ENCODE assay signal across 31 mouse cellular contexts in the genomic region with DNA sequence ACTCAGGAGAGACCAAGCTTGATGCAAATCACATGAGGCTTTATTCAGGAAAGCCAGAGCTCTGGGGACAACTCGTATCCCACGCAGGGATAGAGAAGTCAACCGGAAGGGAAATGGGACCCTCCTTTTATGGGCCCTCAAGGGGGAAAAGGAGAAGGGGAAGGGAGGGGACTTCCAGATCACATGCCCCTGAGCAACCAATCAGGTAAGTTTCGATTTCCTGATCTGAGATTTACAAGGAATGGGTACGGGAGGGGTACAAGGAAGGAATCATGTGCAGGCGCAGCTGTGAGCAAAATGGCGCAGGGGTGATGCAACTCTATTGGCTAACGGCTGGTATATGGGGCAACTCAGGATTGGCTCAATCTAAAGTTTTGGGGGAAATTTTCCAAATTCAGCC. TPM values are rescaled to one million over a fixed set of nuclear protein-coding genes. Genes with fewer than 3 reads are reported as not detected.
DNase-seq lines count a peak whose midpoint lies in the region; ATAC-seq and TF ChIP-seq lines count a peak whose summit lies in the region.
"Had no signal": no experiment of that assay in that cellular context is flagged by ENCODE, and none has a peak within 500 bp of the region (broad histone marks: within the 10 kb centered on the region; RNA-seq: fewer than 3 reads in every experiment).

No protein-coding gene starts in this region.

- H3K27me3 ChIP-seq in testis, adult 2 months (ENCODE audit: control insufficient read depth, insufficient read depth, low read length) = no peaks in the 10 kb centered on the region
- H3K27me3 ChIP-seq: CH12.LX; embryonic facial prominence, embryonic 12.5 days; embryonic facial prominence, embryonic 15.5 days; heart, embryonic 12.5 days; heart, embryonic 15.5 days; hindbrain, embryonic 13.5 days; intestine, embryonic 15.5 days had no signal

- 0 out of 2 replicates have a peak, but pooled peaks have one; percentile 30 for ATAC-seq in granulocyte monocyte progenitor cell, adult 5-6 weeks (replicated peaks; ENCODE audit: poor library complexity, severe bottlenecking)
- ATAC-seq in monocyte, adult 5-6 weeks (replicated peaks; ENCODE audit: insufficient number of reproducible peaks, low FRiP score, low TSS enrichment, poor library complexity, severe bottlenecking) = no peak
- ATAC-seq: forebrain, embryonic 14.5 days; forebrain, postnatal 0 days; hindbrain, embryonic 16.5 days; intestine, embryonic 15.5 days had no signal

- no peak overlapping the region for H3K27ac ChIP-seq in testis, adult 2 months (ENCODE audit: control insufficient read depth, insufficient read depth, low read depth, low read length)
- peak overlapping the region; percentile 85 for H3K27ac ChIP-seq in ES-E14 (ENCODE audit: insufficient read depth, low read depth, low read length, poor library complexity, severe bottlenecking)
- H3K27ac ChIP-seq: embryonic facial prominence, embryonic 12.5 days; embryonic facial prominence, embryonic 15.5 days; gastrocnemius, adult 2 months; heart, embryonic 15.5 days; hindbrain, embryonic 10.5 days; hindbrain, embryonic 13.5 days; intestine, embryonic 15.5 days had no signal

- no peak for TF ChIP-seq CTCF in testis, adult 2 months (IDR thresholded peaks at IDR 0.05; ENCODE audit: control insufficient read depth, insufficient read depth, insufficient replicate concordance, low read depth, low read length)

- no peak for DNase-seq in testis, postnatal 10 days (ENCODE audit: low spot score)
- no peak for DNase-seq in ES-E14 (ENCODE audit: low read depth, low spot score)
- DNase-seq in lung, postnatal 10 days = no peak
- DNase-seq: adrenal gland, postnatal 14 days; B cell, adult 2 months; cerebellum, adult 11 months; cerebellum, adult 2 months; cerebellum, adult 9-11 months; cerebellum, postnatal 25 days; forebrain, postnatal 0 days; gastrocnemius, adult 2 months; gastrocnemius, postnatal 25 days; heart, postnatal 10 days; heart, postnatal 36 days; kidney, adult 11 months had no signal

- peak overlapping the region; percentile 80 for H3K9ac ChIP-seq in ES-E14 (ENCODE audit: insufficient read depth, low read depth, low read length, poor library complexity, severe bottlenecking)
- H3K9ac ChIP-seq: embryonic facial prominence, embryonic 12.5 days; embryonic facial prominence, embryonic 15.5 days; forebrain, postnatal 0 days; heart, embryonic 12.5 days; heart, embryonic 15.5 days; hindbrain, embryonic 13.5 days; intestine, embryonic 15.5 days had no signal

- no peak for TF ChIP-seq POLR2A in testis, adult 2 months (IDR thresholded peaks at IDR 0.05; ENCODE audit: control insufficient read depth, low read depth, low read length)

- peaks cover 26% of the 10 kb centered on the region for H3K4me1 ChIP-seq in testis, adult 2 months (ENCODE audit: control insufficient read depth, insufficient read depth, low read length)
- peaks cover 5 to 8% of the 10 kb centered on the region in 2 experiments; a peak in 3 of 4 replicates for H3K4me1 ChIP-seq in ES-E14 (ENCODE audit: control insufficient read depth in 2 of 2, insufficient read depth in 2 of 2, low read length in 2 of 2, poor library complexity in 1 of 2)
- H3K4me1 ChIP-seq: embryonic facial prominence, embryonic 12.5 days; embryonic facial prominence, embryonic 15.5 days; hindbrain, embryonic 10.5 days; hindbrain, embryonic 13.5 days; intestine, embryonic 15.5 days had no signal

- H3K36me3 ChIP-seq in testis, adult 2 months (ENCODE audit: control insufficient read depth, insufficient read depth, low read length) = no peaks in the 10 kb centered on the region
- peaks cover 6% of the 10 kb centered on the region; the same call in 1 of the 2 replicates for H3K36me3 ChIP-seq in ES-E14 (ENCODE audit: control insufficient read depth, insufficient read depth, low read length, poor library complexity, severe bottlenecking)
- H3K36me3 ChIP-seq: embryonic facial prominence, embryonic 12.5 days; embryonic facial prominence, embryonic 15.5 days; heart, embryonic 12.5 days; heart, embryonic 15.5 days; hindbrain, embryonic 10.5 days; hindbrain, embryonic 13.5 days; intestine, embryonic 15.5 days had no signal

- no peaks in the 10 kb centered on the region for H3K9me3 ChIP-seq in ES-E14 (ENCODE audit: control insufficient read depth, insufficient read depth, low read depth, low read length)
- H3K9me3 ChIP-seq: embryonic facial prominence, embryonic 15.5 days; intestine, embryonic 15.5 days had no signal

- in situ Hi-C loops in ES-E14 (cut with MboI; ENCODE audit: low sequenced_read_pairs in 2 of 2, unreplicated experiment in 2 of 2) = loop anchor here (10.0 to 25.0 kb wide), 2 partner anchors 186 to 266 kb away; a partner anchor contains a TSS

- H3K4me3 ChIP-seq in testis, adult 2 months (ENCODE audit: control insufficient read depth, low read depth, low read length) = peak overlapping the region; percentile 72
- H3K4me3 ChIP-seq in ES-E14 (ENCODE audit: insufficient read depth in 1 of 2, low read depth in 1 of 2, low read length in 2 of 2, poor library complexity in 1 of 2, severe bottlenecking in 1 of 2) = peak overlapping the region; percentile 69 to 74
- H3K4me3 ChIP-seq: embryonic facial prominence, embryonic 12.5 days; embryonic facial prominence, embryonic 15.5 days; gastrocnemius, adult 2 months; heart, embryonic 12.5 days; heart, embryonic 15.5 days; hindbrain, embryonic 10.5 days; hindbrain, embryonic 13.5 days; intestine, embryonic 15.5 days had no signal

TF ChIP-seq in ES-E14, 5 proteins besides CTCF, POLR2A, EP300 and RAD21:
- no peak for TF ChIP-seq ZC3H11A (IDR thresholded peaks at IDR 0.05; ENCODE audit: borderline replicate concordance, low read depth, low read length)
- TF ChIP-seq CHD2 (IDR thresholded peaks at IDR 0.05; ENCODE audit: low read depth, low read length) = 0 out of 2 replicates have a peak, but pooled peaks have one; percentile 38
- TF ChIP-seq MAFK (IDR thresholded peaks at IDR 0.05; ENCODE audit: insufficient read depth, low read depth, low read length) = no peak

RNA-seq across cellular contexts. Expression of a gene that starts 36.6 kb away (rescaled TPM):
- 2.0 and 3.1 TPM in 2 replicates for polyA plus RNA-seq in testis, adult 2 months (2012; rRNA removed)
- 44.8 and 69.2 TPM in 2 replicates for total RNA-seq in ES-E14 (2012; rRNA removed)
- not detected in 2 replicates for total RNA-seq in granulocyte monocyte progenitor cell, adult 5-6 weeks (2014; fragmentation: Nextera tagmentation)
- not detected in 2 replicates for total RNA-seq in granulocyte monocyte progenitor cell, adult 5-6 weeks (2017)
- total RNA-seq in monocyte, adult 5-6 weeks (2017) = not detected in 3 replicates
- total RNA-seq: common myeloid progenitor, adult 5-6 weeks; MEL had no signal
- polyA plus RNA-seq: embryonic facial prominence, embryonic 12.5 days; embryonic facial prominence, embryonic 15.5 days; forebrain, embryonic 11.5 days; forebrain, embryonic 14.5 days; hindbrain, embryonic 10.5 days; hindbrain, embryonic 13.5 days; hindbrain, embryonic 16.5 days had no signal

Comparison
In these comparisons a context has a peak if more than half of its experiments do, and no peak if none do; other contexts are left out.
1. RNA of a gene that starts 36.6 kb away (total RNA-seq): 44.8 to 69.2 TPM in ES-E14; not detected in granulocyte monocyte progenitor cell, adult 5-6 weeks and not detected in monocyte, adult 5-6 weeks; every median in the first group is over 10 times any median in the second.